Mouse (Mus musculus) small intestine, adult 2 months (tissue): ENCODE data around the gene Fam13a. TPM values are rescaled to one million over a fixed set of nuclear protein-coding genes. Genes with fewer than 3 reads are reported as not detected.

ENCODE experiments used
- H3K27ac ChIP-seq: fragments of 200-500 bp; 2 replicates; pipeline ENCODE4 v1.5.1; 2012; ENCODE audit warnings: low read depth, low read length, control low read depth, inconsistent platforms; ENCODE audit not compliant: insufficient read depth
- H3K27me3 ChIP-seq: fragments of 200-500 bp; 2 replicates; pipeline ENCODE4 v1.6.1; 2012; ENCODE audit warnings: mild to moderate bottlenecking, moderate library complexity, low read length, inconsistent platforms; ENCODE audit not compliant: control insufficient read depth, insufficient read depth
- H3K36me3 ChIP-seq: fragments of 200-500 bp; 2 replicates; pipeline ENCODE4 v1.6.1; 2012; ENCODE audit warnings: mild to moderate bottlenecking, low read length, control low read depth, inconsistent platforms; ENCODE audit not compliant: control insufficient read depth, insufficient read depth
- H3K4me1 ChIP-seq: fragments of 200-500 bp; 2 replicates; pipeline ENCODE4 v1.6.1; 2012; ENCODE audit warnings: low read length, inconsistent platforms, mixed read lengths; ENCODE audit not compliant: control insufficient read depth, insufficient read depth, insufficient read length
- H3K4me3 ChIP-seq: fragments of 200-500 bp; 2 replicates; pipeline ENCODE4 v1.5.1; 2012; ENCODE audit warnings: low read depth, mild to moderate bottlenecking, control low read depth, inconsistent platforms, low read length, moderate library complexity
- CTCF ChIP-seq: fragments of 200-500 bp; IDR thresholded peaks from 2 replicates; pipeline ENCODE4 v1.5.1; 2012; ENCODE audit warnings: low read depth, mild to moderate bottlenecking, control low read depth, inconsistent platforms, low read length, moderate library complexity, mixed read lengths; ENCODE audit not compliant: insufficient replicate concordance, insufficient read length; ENCODE audit errors: extremely low read depth
- POLR2A ChIP-seq: fragments of 200-500 bp; IDR thresholded peaks from 2 replicates; pipeline ENCODE4 v1.6.1; 2012; ENCODE audit warnings: low read depth, mild to moderate bottlenecking, control low read depth, inconsistent platforms, low read length, moderate library complexity
- WGBS: fragments of 180-500 bp; shearing (Covaris S2); methylation state at CpG from one replicate; pipeline ENCODE4 v1.1.7; 2018; 5-methylcytosine and 5-hydroxymethylcytosine counted together
- polyA plus RNA-seq: library from polyadenylated mRNA; depleted of rRNA; stranded (reverse); fragments of >200 nt; gene quantifications from 2 replicates; pipeline ENCODE4 v1.2.3, GENCODE M21; 2012

The Fam13a gene
- polyA plus RNA-seq, 1 experiment = 1.3 TPM

GRCm38 (mm10) chr6:59022621-59023020, 1.7 kb downstream of the Fam13a start:
- TF ChIP-seq POLR2A (no peak), CTCF (no peak)
- Histone ChIP-seq H3K36me3 (no peaks in the 10 kb centered on the region), H3K4me3 (peak overlapping the region; percentile 0; the same call in 1 of the 2 replicates), H3K27me3 (no peaks in the 10 kb centered on the region), H3K4me1 (no peaks in the 10 kb centered on the region; the same call in 1 of the 2 replicates), H3K27ac (peak overlapping the region; percentile 26; the same call in 1 of the 2 replicates)
- 15% methylated on average over 2 of the region's 2 CpGs for WGBS

GRCm38 (mm10) chr6:59020346-59020745, 4.0 kb downstream of the Fam13a start:
- H3K27me3 ChIP-seq = no peaks in the 10 kb centered on the region
- TF ChIP-seq POLR2A (no peak), CTCF (peak; percentile 63; the same call in 1 of the 2 replicates)
- WGBS = 41% methylated on average over 2 of the region's 2 CpGs
- H3K27ac ChIP-seq = no peak overlapping the region
- no peaks in the 10 kb centered on the region for H3K36me3 ChIP-seq
- no peak overlapping the region for H3K4me3 ChIP-seq
- H3K4me1 ChIP-seq = peaks cover 6% of the 10 kb centered on the region; the same call in 1 of the 2 replicates

DNA sequence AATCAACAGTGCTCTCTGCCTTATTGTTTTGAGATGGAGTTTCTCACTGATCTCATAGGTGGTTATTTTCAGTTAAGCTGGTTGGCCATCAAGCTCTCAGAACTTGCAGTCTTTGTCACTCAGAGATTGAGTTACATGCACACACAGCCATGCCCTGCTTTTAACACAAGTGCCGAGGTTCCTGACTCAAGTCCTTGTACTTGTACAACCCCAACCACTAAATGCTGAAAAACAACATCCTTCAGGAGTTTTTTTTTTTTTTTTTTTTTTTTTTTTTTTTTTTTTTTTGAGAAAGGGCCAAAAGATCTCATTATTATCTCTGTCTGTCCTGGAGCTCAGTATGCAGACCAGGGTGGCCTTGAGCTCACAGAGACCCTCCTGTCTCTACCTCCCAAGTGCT, 4.5 kb downstream of the Fam13a start:
- H3K4me1 ChIP-seq = peaks cover 6% of the 10 kb centered on the region; the same call in 1 of the 2 replicates
- WGBS = 40% methylated on average over 1 of the region's 1 CpGs
- H3K4me3 ChIP-seq = no peak overlapping the region
- H3K27ac ChIP-seq = no peak overlapping the region
- H3K36me3 ChIP-seq = no peaks in the 10 kb centered on the region
- H3K27me3 ChIP-seq = no peaks in the 10 kb centered on the region
- TF ChIP-seq CTCF (no peak), POLR2A (no peak)

- WGBS = 64% methylated on average over 1 of the region's 1 CpGs
- peaks cover 3% of the 10 kb centered on the region; the same call in 1 of the 2 replicates for H3K36me3 ChIP-seq
- no peak overlapping the region for H3K27ac ChIP-seq
- no peak overlapping the region for H3K4me3 ChIP-seq
- TF ChIP-seq POLR2A (no peak), CTCF (no peak)
- H3K4me1 ChIP-seq = peaks cover 15% of the 10 kb centered on the region; the same call in 1 of the 2 replicates
- no peaks in the 10 kb centered on the region for H3K27me3 ChIP-seq
These were observed 8.0 kb downstream of the Fam13a start for GRCm38 (mm10) chr6:59016336-59016832.

DNA sequence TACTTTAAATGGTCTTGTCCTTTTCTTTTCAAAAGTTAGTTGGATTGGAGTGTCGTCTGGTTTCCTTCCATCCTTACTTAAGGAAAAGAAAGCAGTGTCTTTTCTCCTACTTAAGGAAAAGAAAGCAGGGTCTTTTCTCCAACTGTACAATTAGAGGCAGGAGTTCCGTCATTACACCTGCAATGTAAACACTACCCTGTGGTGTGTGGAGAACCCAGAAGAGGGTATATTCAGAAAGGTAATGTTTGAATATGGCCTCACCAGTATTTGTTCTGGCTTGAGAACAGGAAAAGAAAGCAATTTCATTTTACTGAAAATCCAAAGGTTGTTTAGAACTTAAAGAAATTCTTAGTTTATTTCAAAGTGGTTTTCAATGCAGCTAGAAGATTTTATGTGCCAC, 9.6 kb downstream of the Fam13a start:
- Histone ChIP-seq H3K27ac (no peak overlapping the region), H3K36me3 (peaks cover 3% of the 10 kb centered on the region; the same call in 1 of the 2 replicates), H3K4me1 (peaks cover 15% of the 10 kb centered on the region; the same call in 1 of the 2 replicates), H3K4me3 (no peak overlapping the region), H3K27me3 (no peaks in the 10 kb centered on the region)
- 31% methylated on average over 2 of the region's 2 CpGs for WGBS
- TF ChIP-seq POLR2A = no peak
- TF ChIP-seq CTCF = no peak

DNA sequence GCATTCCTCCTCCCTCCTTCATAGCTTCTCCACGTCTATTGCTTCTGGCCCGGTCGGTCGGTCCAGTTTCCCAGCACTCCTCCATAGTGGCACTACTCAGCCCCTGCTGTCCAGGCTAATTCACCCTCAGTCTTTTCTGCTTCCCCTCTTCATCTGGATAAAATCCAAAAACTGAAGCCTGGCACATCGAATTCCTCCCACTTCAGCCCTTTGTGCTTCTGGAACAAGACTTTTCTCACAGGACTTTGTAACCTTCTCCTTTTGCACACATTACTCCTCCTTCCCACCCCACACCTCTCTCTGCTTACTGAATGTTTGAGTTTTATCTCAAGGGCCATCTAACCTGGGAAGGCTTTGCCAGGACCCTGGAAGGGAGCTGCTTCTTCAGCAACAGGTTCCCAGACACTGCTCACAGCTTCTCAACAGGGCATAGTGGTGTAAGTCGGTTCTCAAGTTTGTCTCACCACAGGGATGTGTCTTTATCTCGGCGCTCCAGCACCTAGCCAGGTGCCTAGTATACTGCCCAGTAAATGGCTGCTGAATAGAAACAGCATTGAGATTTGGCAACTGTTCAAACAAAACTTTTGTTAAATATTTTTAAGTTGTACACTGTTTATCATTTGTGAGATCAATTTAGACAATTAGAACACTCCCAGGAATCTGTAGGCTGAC, 10.1 kb downstream of the Fam13a start:
- 30% methylated on average over 8 of the region's 8 CpGs for WGBS
- peak overlapping the region; percentile 57; the same call in 1 of the 2 replicates for H3K27ac ChIP-seq
- H3K36me3 ChIP-seq = peaks cover 3% of the 10 kb centered on the region; the same call in 1 of the 2 replicates
- TF ChIP-seq CTCF (no peak), POLR2A (no peak)
- H3K4me3 ChIP-seq = no peak overlapping the region
- H3K4me1 ChIP-seq = peaks cover 15% of the 10 kb centered on the region; the same call in 1 of the 2 replicates
- H3K27me3 ChIP-seq = no peaks in the 10 kb centered on the region

DNA sequence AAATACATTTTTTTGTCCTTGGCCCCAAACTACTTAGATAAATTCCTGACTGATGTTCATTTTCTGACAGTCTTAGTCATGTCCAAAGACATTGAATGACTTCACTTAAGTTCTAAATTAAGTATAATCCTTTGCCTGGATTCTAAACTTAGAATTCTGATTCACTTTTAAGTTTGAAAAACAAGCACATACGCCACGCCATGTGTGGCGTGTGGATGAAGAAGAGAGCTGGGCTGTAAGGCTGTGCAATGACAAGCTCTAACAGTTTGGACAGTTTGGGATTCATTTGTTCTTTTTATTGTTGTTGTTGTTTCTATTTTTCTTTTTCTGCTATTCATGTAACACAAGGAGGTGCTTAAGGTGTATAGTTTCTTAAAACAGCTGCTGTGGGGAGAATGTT, 13.6 kb downstream of the Fam13a start:
- WGBS = 92% methylated on average over 3 of the region's 3 CpGs
- TF ChIP-seq POLR2A (no peak), CTCF (no peak)
- Histone ChIP-seq H3K36me3 (peaks cover 3% of the 10 kb centered on the region; the same call in 1 of the 2 replicates), H3K27ac (no peak overlapping the region), H3K4me1 (peaks cover 10% of the 10 kb centered on the region; the same call in 1 of the 2 replicates), H3K4me3 (no peak overlapping the region), H3K27me3 (no peaks in the 10 kb centered on the region)
